Mouse (Mus musculus) heart, embryonic 16.5 days (tissue): ENCODE measurements around the gene Fbxo6. TPM values are rescaled to one million over a fixed set of nuclear protein-coding genes. Genes with fewer than 3 reads are reported as not detected.
"Not testable (repeated sequence)": the region's sequence is repeated elsewhere in the genome, so short reads cannot be mapped to it uniquely, and the experiment has no call there.

ENCODE experiments used
- ATAC-seq: fragments of 200-750 bp; cut with Nextera tagmentation; replicated peaks from 2 replicates; pipeline ENCODE4 v1.8.0; 2017; ENCODE audit warnings: moderate number of reproducible peaks; ENCODE audit not compliant: insufficient read depth, low FRiP score; ENCODE audit errors: extremely low read depth
- H3K27ac ChIP-seq: fragments of 300-500 bp; sonication (generic); 2 replicates; pipeline ENCODE4 v1.5.1; 2014; ENCODE audit warnings: mild to moderate bottlenecking, low read length, control low read depth, moderate library complexity
- H3K27me3 ChIP-seq: fragments of 300-500 bp; sonication (generic); 2 replicates; pipeline ENCODE4 v1.6.1; 2014; ENCODE audit warnings: low read length, mixed read lengths; ENCODE audit not compliant: control insufficient read depth, insufficient read depth
- H3K36me3 ChIP-seq: fragments of 300-500 bp; sonication (generic); 2 replicates; pipeline ENCODE4 v1.6.1; 2014; ENCODE audit not compliant: control insufficient read depth, insufficient read depth
- H3K4me1 ChIP-seq: fragments of 300-500 bp; sonication (generic); 2 replicates; pipeline ENCODE4 v1.6.1; 2014; ENCODE audit warnings: low read length, mixed read lengths; ENCODE audit not compliant: control insufficient read depth, insufficient read depth
- H3K4me2 ChIP-seq: fragments of 300-500 bp; sonication (generic); 2 replicates; pipeline ENCODE4 v1.6.1; 2014; ENCODE audit warnings: low read depth, mild to moderate bottlenecking, control low read depth, low read length
- H3K4me3 ChIP-seq: fragments of 300-500 bp; sonication (generic); 2 replicates; pipeline ENCODE4 v1.5.1; 2014; ENCODE audit warnings: mild to moderate bottlenecking, control low read depth, low read length
- H3K9ac ChIP-seq: fragments of 300-500 bp; sonication (generic); 2 replicates; pipeline ENCODE4 v1.6.1; 2014; ENCODE audit warnings: low read length, control low read depth
- H3K9me3 ChIP-seq: fragments of 300-500 bp; sonication (generic); replicated peaks from 2 replicates; pipeline ENCODE4 v1.6.1; 2016; ENCODE audit warnings: low read length; ENCODE audit not compliant: control insufficient read depth
- WGBS: fragments of 180-500 bp; shearing (Covaris S2); extraction: QIAGEN DNeasy Blood & Tissue Kit; methylation state at CpG from one replicate; pipeline ENCODE4 v1.1.7; 2014; 5-methylcytosine and 5-hydroxymethylcytosine counted together
- polyA plus RNA-seq: library from polyadenylated mRNA; unstranded; fragments of >200 nt; fragmentation: Nextera tagmentation; extraction: Ambion mirVana; gene quantifications from 2 replicates; pipeline ENCODE4 v1.2.1, GENCODE M21; 2015

Gene Fbxo6
- polyA plus RNA-seq, 1 experiment from 2014 or later, result 21.7 TPM

DNA sequence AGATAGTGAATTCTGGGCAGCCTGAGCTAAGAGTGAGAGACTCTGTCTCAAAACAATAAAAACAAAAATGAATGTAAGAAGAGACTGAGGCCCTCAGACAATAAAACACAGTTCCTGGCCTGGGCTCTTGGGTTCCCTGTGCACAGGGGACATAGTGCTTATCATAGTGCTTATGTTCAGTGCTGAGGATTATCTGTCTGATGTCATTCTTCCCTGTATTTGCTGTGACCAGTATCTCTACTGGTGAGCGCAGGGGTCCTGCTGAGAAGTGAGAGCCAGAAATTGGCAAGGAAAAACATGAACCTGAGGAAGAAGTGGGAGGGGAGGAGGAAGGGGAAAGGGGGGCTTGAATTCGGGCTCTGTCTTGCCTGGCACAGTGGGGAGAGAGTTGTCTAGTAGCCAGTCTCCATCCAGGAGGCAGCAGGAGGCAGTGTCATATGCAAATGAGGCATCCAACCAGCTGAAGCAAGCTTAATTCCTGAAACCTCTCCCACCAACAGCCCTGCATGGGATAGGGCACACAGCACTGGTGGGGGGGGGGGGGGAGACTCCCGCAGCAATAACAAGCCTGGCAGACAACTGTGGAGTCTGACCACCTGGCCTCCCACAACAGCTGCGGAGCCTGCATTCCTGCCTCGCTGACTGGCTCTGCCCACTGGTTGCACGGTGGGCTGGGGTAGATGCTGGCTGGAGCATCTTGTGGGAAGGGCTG, 29.8 kb downstream of the Fbxo6 start:
- Histone ChIP-seq H3K27ac (no peak overlapping the region), H3K4me1 (no peaks in the 10 kb centered on the region), H3K36me3 (no peaks in the 10 kb centered on the region), H3K4me2 (no peak overlapping the region), H3K9ac (no peak overlapping the region), H3K9me3 (0 out of 2 replicates have a peak, but pooled peaks cover 3% of the 10 kb centered on the region), H3K27me3 (peaks cover 2% of the 10 kb centered on the region; the same call in 1 of the 2 replicates), H3K4me3 (no peak overlapping the region)
- WGBS, result 20% methylated on average over 5 of the region's 6 CpGs
- ATAC-seq, result no peak

DNA sequence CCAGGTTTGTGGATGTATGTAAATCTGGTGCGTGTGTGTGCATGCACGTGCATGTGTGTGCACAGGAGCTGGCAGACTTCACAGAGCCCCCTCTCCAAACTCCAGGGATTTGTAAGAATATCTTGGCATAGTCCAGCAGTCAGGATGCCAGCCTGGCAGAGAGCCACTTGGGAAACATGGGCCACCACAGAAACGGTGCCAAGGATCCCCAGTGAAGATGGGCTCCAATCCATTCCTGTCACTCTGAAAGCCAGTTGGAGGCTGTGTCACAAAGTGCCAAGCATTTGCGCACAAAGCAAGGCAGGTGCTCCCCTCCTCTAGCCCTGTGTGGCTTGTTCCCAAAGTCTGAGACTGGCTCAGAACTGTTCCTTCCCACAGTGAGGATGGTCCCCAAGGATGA, 30.6 kb downstream of the Fbxo6 start:
- WGBS, result 76% methylated on average over 4 of the region's 4 CpGs
- H3K4me3 ChIP-seq, result no peak overlapping the region

DNA sequence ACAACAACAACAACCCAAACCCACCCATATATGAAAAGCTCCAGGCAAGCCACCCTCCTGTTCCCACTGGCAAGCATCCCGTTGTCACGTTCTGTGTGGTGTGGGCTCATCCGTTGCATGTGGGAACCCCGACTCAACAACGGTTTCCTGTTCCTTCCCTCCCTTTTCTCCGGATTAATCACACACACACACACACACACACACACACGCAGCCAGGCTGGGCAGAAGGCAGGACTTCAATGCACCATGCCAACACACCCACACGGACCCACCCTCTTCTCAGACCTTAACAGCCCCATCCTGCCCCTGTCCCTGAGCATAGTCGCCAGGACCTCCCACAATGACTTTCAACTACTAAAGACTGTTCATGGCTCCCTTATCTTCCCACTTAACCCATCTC, 31.4 kb downstream of the Fbxo6 start:
- H3K36me3 ChIP-seq, result no peaks in the 10 kb centered on the region
- no peaks in the 10 kb centered on the region for H3K4me1 ChIP-seq
- 67% methylated on average over 9 of the region's 9 CpGs for WGBS
- H3K27ac ChIP-seq, result no peak overlapping the region
- H3K4me3 ChIP-seq, result no peak overlapping the region
- 0 out of 2 replicates have a peak, but pooled peaks cover 2% of the 10 kb centered on the region for H3K27me3 ChIP-seq
- no peak overlapping the region for H3K9ac ChIP-seq
- ATAC-seq, result no peak
- H3K9me3 ChIP-seq, result 0 out of 2 replicates have a peak, but pooled peaks cover 5% of the 10 kb centered on the region
- H3K4me2 ChIP-seq, result no peak overlapping the region

More for the DNA sequence above, 30.6 kb downstream of the Fbxo6 start:
- H3K36me3 ChIP-seq, result no peaks in the 10 kb centered on the region
- 0 out of 2 replicates have a peak, but pooled peaks cover 5% of the 10 kb centered on the region for H3K9me3 ChIP-seq
- no peak overlapping the region for H3K4me2 ChIP-seq
- ATAC-seq, result no peak
- H3K27me3 ChIP-seq, result peaks cover 2% of the 10 kb centered on the region; the same call in 1 of the 2 replicates
- H3K27ac ChIP-seq, result no peak overlapping the region
- H3K9ac ChIP-seq, result no peak overlapping the region
- H3K4me1 ChIP-seq, result no peaks in the 10 kb centered on the region

DNA sequence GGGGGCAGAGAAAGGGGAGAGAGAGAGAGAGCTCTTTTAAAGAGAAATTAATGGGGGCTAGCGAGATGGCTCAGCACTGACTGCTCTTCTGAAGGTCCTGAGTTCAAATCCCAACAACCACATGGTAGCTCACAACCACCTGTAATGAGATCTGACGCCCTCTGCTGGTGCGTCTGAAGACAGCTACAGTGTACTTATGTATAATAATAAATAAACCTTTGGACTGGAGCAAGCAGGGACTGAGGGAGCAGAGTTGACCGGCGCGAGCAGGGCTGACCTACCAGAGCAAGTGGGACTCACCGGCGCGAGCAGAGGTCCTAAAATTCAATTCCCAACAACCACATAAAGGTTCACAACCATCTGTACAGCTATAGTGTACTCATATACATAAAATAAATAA, 32.4 kb downstream of the Fbxo6 start:
- H3K36me3 ChIP-seq, H3K27ac ChIP-seq, ATAC-seq, H3K4me3 ChIP-seq, H3K4me2 ChIP-seq, H3K9ac ChIP-seq, H3K4me1 ChIP-seq, H3K27me3 ChIP-seq, H3K9me3 ChIP-seq: not testable (repeated sequence)
- WGBS, result 82% methylated on average over 9 of the region's 9 CpGs

DNA sequence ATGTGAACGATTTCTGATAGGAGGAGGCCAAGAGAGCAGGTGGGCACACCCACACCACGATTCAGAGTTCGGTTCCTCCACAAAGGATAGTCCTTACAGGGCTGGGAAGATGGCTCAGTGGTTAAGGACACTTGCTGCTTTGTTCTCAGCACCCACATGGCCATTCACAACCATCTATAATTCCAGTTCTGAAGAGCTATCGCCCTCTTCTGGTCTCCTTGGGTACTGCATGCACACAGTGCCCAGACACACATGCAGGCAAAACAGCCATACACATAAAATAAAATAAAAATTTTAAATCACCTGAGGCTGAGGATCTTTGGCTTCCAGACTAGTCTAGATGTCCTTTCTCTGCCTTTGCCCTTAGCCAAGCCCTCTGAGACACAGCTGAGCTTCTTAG, 34.5 kb downstream of the Fbxo6 start:
- no peak for ATAC-seq
- H3K9ac ChIP-seq, result no peak overlapping the region
- H3K9me3 ChIP-seq, result 0 out of 2 replicates have a peak, but pooled peaks cover 5% of the 10 kb centered on the region
- 0 out of 2 replicates have a peak, but pooled peaks cover 4% of the 10 kb centered on the region for H3K27me3 ChIP-seq
- no peaks in the 10 kb centered on the region for H3K36me3 ChIP-seq
- no peaks in the 10 kb centered on the region; the same call in 1 of the 2 replicates for H3K4me1 ChIP-seq
- no peak overlapping the region for H3K27ac ChIP-seq
- no peak overlapping the region for H3K4me2 ChIP-seq
- H3K4me3 ChIP-seq, result no peak overlapping the region
- WGBS, result 74% methylated on average over 4 of the region's 4 CpGs

DNA sequence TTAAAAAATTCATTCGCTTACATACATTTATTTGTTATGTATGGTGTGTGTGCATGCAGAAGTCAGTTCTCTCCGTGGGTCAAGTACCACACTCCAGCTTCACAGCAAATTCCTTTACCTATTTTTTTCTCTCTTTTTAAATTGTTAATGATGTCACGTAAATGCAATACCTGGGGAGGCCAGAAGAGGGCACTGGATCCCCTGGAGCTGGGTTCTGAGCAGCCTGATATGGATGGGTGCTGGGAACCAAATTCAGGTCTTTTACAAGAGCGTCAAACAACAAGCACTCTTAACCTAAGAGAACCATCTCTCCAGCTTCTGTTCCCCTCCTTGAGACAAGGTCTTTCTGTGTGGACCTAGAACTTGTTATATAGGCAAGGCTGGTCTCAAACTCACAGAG, 35.3 kb downstream of the Fbxo6 start:
- Histone ChIP-seq H3K27me3 (0 out of 2 replicates have a peak, but pooled peaks cover 4% of the 10 kb centered on the region), H3K9ac (no peak overlapping the region), H3K4me3 (no peak overlapping the region), H3K36me3 (no peaks in the 10 kb centered on the region), H3K27ac (no peak overlapping the region), H3K4me2 (no peak overlapping the region), H3K4me1 (no peaks in the 10 kb centered on the region; the same call in 1 of the 2 replicates), H3K9me3 (0 out of 2 replicates have a peak, but pooled peaks cover 5% of the 10 kb centered on the region)
- no peak for ATAC-seq
- WGBS, result 73% methylated on average over 4 of the region's 4 CpGs

DNA sequence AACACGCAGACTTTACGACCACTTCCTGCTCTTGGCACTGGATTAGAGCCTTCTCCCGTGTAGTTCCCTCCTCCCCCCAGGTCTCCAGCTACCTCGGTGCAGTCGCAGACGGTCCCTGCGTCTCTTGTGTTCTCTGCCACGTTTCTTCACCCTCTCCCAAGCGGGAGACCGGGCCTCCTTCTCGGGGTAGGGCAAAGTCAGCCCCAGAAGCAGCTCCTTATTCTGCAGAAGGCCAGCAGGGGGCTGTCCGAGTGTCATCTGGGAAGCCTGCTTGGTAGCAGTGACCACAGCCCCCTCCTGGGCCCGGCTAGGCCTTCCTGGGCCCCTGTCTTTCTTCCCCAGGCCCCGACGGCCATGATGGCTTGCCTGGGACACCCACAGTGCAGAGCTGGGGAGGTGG, 36.5 kb downstream of the Fbxo6 start:
- no peaks in the 10 kb centered on the region; the same call in 1 of the 2 replicates for H3K4me1 ChIP-seq
- H3K36me3 ChIP-seq, result no peaks in the 10 kb centered on the region
- 0 out of 2 replicates have a peak, but pooled peaks cover 4% of the 10 kb centered on the region for H3K27me3 ChIP-seq
- no peak overlapping the region for H3K27ac ChIP-seq
- H3K9ac ChIP-seq, result no peak overlapping the region
- 5% methylated on average over 15 of the region's 15 CpGs for WGBS
- no peak overlapping the region for H3K4me3 ChIP-seq
- ATAC-seq, result no peak
- H3K4me2 ChIP-seq, result no peak overlapping the region
- 0 out of 2 replicates have a peak, but pooled peaks cover 5% of the 10 kb centered on the region for H3K9me3 ChIP-seq

DNA sequence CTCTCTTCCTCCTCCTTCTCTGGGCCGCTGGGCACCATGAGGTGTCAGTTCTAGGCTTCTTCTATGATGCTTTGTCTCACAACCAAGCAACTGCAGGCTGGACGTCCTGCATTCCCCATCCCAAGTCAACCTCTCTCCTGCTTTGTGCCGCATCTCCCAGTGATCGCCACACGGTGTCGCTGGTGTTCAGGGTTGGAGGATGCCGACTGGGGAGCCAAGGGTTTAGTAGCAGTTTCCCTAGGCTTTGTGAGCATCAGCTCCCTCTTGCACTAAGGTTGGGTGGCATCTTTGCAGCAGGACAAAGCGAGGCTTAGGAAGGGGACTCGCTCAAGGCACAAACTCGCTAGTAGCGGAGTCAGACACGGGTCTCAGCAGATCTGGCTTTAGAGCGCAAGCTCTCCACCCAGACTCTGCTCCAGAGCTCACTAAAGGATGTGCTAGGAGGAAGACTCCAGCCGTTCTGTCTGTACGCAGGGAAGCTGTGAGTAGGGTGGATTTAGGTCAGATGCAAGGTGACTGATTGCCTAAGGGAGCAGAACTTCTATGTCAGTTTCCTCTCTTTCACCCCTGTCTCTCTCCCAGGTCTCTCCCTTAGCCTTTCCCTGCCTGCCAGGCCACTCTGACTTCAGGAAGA, 37.1 kb downstream of the Fbxo6 start:
- peak overlapping the region; percentile 10; the same call in 1 of the 2 replicates for H3K4me2 ChIP-seq
- 4% methylated on average over 15 of the region's 15 CpGs for WGBS
- no peak overlapping the region for H3K4me3 ChIP-seq
- 0 out of 2 replicates have a peak, but pooled peaks cover 4% of the 10 kb centered on the region for H3K27me3 ChIP-seq
- H3K27ac ChIP-seq, result no peak overlapping the region
- H3K36me3 ChIP-seq, result no peaks in the 10 kb centered on the region
- H3K4me1 ChIP-seq, result no peaks in the 10 kb centered on the region; the same call in 1 of the 2 replicates
- ATAC-seq, result 0 out of 2 replicates have a peak, but pooled peaks have one; percentile 55
- no peak overlapping the region for H3K9ac ChIP-seq
- H3K9me3 ChIP-seq, result 0 out of 2 replicates have a peak, but pooled peaks cover 5% of the 10 kb centered on the region

DNA sequence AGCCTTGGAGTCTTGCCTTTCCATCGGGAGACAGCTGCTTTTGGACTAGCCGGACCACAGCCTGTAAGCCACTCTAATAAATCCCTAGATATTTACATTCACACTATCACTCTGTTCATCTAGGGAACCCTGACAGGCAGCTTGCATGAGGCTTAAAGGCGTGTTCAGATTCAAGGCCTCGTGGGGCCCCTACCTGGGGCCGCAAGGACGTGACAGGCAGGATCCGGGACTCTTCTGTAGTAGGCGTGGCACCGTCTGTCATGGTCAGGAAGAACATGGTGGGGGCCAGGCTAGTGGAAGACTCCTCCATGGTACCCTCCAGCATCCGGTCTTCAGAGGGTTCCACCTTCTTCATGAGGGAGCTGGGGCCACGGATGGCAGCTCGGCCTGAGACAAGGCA, 39.4 kb downstream of the Fbxo6 start:
- no peaks in the 10 kb centered on the region; the same call in 1 of the 2 replicates for H3K4me1 ChIP-seq
- 74% methylated on average over 12 of the region's 12 CpGs for WGBS
- no peaks in the 10 kb centered on the region for H3K36me3 ChIP-seq
- no peak overlapping the region for H3K27ac ChIP-seq
- no peak overlapping the region for H3K9ac ChIP-seq
- 0 out of 2 replicates have a peak, but pooled peaks cover 5% of the 10 kb centered on the region for H3K9me3 ChIP-seq
- H3K27me3 ChIP-seq, result peaks cover 4% of the 10 kb centered on the region; the same call in 1 of the 2 replicates
- no peak for ATAC-seq
- H3K4me2 ChIP-seq, result no peak overlapping the region
- H3K4me3 ChIP-seq, result no peak overlapping the region
